Mouse (Mus musculus): ENCODE results near the gene Usp21. TPM values are rescaled to one million over a fixed set of nuclear protein-coding genes. Genes with fewer than 3 reads are reported as not detected.
A peak's percentile ranks its signal among the peaks of the same experiment; 100 is the strongest.
"Not testable (repeated sequence)": the region's sequence is repeated elsewhere in the genome, so short reads cannot be mapped to it uniquely, and the experiment has no call there.

Gene Usp21
- polyA plus RNA-seq, 1 experiment from 2014 or later: 110 TPM

- Histone ChIP-seq H3K4me1 (replicated peaks; ENCODE audit: control insufficient read depth, insufficient read depth, low read length) (no peaks in the 10 kb centered on the region), H3K36me3 (ENCODE audit: control insufficient read depth, insufficient read depth, low read length) (no peaks in the 10 kb centered on the region), H3K27me3 (ENCODE audit: control insufficient read depth, insufficient read depth, low read length) (no peaks in the 10 kb centered on the region), H3K27ac (ENCODE audit: low read depth, low read length) (no peak overlapping the region), H3K9ac (ENCODE audit: low read length) (no peak overlapping the region), H3K4me3 (ENCODE audit: low read depth, low read length) (no peak overlapping the region), H3K4me2 (ENCODE audit: low read depth, low read length, severe bottlenecking) (no peak overlapping the region), H3K9me3 (ENCODE audit: control insufficient read depth, low read length) (no peaks in the 10 kb centered on the region)
- DNase-seq (ENCODE audit: low spot score) (no peak), ATAC-seq (replicated peaks; ENCODE audit: low FRiP score) (no peak)
Observed at GRCm38 (mm10) chr1:171321415-171321814, 33.6 kb upstream of the Usp21 start.

- ATAC-seq (replicated peaks; ENCODE audit: low FRiP score) (no peak), DNase-seq (ENCODE audit: low spot score) (no peak)
- Histone ChIP-seq H3K4me1 (replicated peaks; ENCODE audit: control insufficient read depth, insufficient read depth, low read length) (no peaks in the 10 kb centered on the region), H3K27ac (ENCODE audit: low read depth, low read length) (no peak overlapping the region), H3K9me3 (ENCODE audit: control insufficient read depth, low read length) (no peaks in the 10 kb centered on the region), H3K36me3 (ENCODE audit: control insufficient read depth, insufficient read depth, low read length) (no peaks in the 10 kb centered on the region), H3K4me3 (ENCODE audit: low read depth, low read length) (no peak overlapping the region), H3K27me3 (ENCODE audit: control insufficient read depth, insufficient read depth, low read length) (no peaks in the 10 kb centered on the region), H3K9ac (ENCODE audit: low read length) (0 out of 2 replicates have a peak overlapping the region, but pooled peaks have one; percentile 0), H3K4me2 (ENCODE audit: low read depth, low read length, severe bottlenecking) (no peak overlapping the region)
- WGBS: 14% methylated on average over 5 of the region's 5 CpGs
Observed at GRCm38 (mm10) chr1:171320151-171320550, 32.4 kb upstream of the Usp21 start.

- no peaks in the 10 kb centered on the region for H3K9me3 ChIP-seq (ENCODE audit: control insufficient read depth, low read length)
- H3K4me3 ChIP-seq (ENCODE audit: low read depth, low read length): no peak overlapping the region
- DNase-seq (ENCODE audit: low spot score) (no peak), ATAC-seq (replicated peaks; ENCODE audit: low FRiP score) (no peak)
- WGBS: 10% methylated on average over 7 of the region's 7 CpGs
- no peaks in the 10 kb centered on the region for H3K36me3 ChIP-seq (ENCODE audit: control insufficient read depth, insufficient read depth, low read length)
- 0 out of 2 replicates have a peak overlapping the region, but pooled peaks have one; percentile 0 for H3K9ac ChIP-seq (ENCODE audit: low read length)
- H3K4me1 ChIP-seq (replicated peaks; ENCODE audit: control insufficient read depth, insufficient read depth, low read length): no peaks in the 10 kb centered on the region
- H3K4me2 ChIP-seq (ENCODE audit: low read depth, low read length, severe bottlenecking): no peak overlapping the region
- H3K27ac ChIP-seq (ENCODE audit: low read depth, low read length): no peak overlapping the region
- no peaks in the 10 kb centered on the region for H3K27me3 ChIP-seq (ENCODE audit: control insufficient read depth, insufficient read depth, low read length)
Observed at GRCm38 (mm10) chr1:171319748-171320147, 32.0 kb upstream of the Usp21 start.

- H3K36me3 ChIP-seq (ENCODE audit: control insufficient read depth, insufficient read depth, low read length): no peaks in the 10 kb centered on the region
- no peaks in the 10 kb centered on the region for H3K9me3 ChIP-seq (ENCODE audit: control insufficient read depth, low read length)
- no peak overlapping the region for H3K4me3 ChIP-seq (ENCODE audit: low read depth, low read length)
- H3K9ac ChIP-seq (ENCODE audit: low read length): no peak overlapping the region
- WGBS: 71% methylated on average over 2 of the region's 2 CpGs
- no peaks in the 10 kb centered on the region for H3K27me3 ChIP-seq (ENCODE audit: control insufficient read depth, insufficient read depth, low read length)
- H3K27ac ChIP-seq (ENCODE audit: low read depth, low read length): no peak overlapping the region
- H3K4me2 ChIP-seq (ENCODE audit: low read depth, low read length, severe bottlenecking): no peak overlapping the region
- ATAC-seq (replicated peaks; ENCODE audit: low FRiP score) (no peak), DNase-seq (ENCODE audit: low spot score) (no peak)
- H3K4me1 ChIP-seq (replicated peaks; ENCODE audit: control insufficient read depth, insufficient read depth, low read length): no peaks in the 10 kb centered on the region
Observed at GRCm38 (mm10) chr1:171309321-171309720, 21.5 kb upstream of the Usp21 start.

- not testable (repeated sequence) for ATAC-seq (replicated peaks; ENCODE audit: low FRiP score); H3K4me2 ChIP-seq (ENCODE audit: low read depth, low read length, severe bottlenecking); H3K36me3 ChIP-seq (ENCODE audit: control insufficient read depth, insufficient read depth, low read length); H3K27me3 ChIP-seq (ENCODE audit: control insufficient read depth, insufficient read depth, low read length); H3K4me3 ChIP-seq (ENCODE audit: low read depth, low read length); H3K9ac ChIP-seq (ENCODE audit: low read length); H3K27ac ChIP-seq (ENCODE audit: low read depth, low read length); H3K9me3 ChIP-seq (ENCODE audit: control insufficient read depth, low read length); H3K4me1 ChIP-seq (replicated peaks; ENCODE audit: control insufficient read depth, insufficient read depth, low read length); DNase-seq (ENCODE audit: low spot score)
- 74% methylated on average over 5 of the region's 5 CpGs for WGBS
Observed at GRCm38 (mm10) chr1:171306157-171306556, 18.4 kb upstream of the Usp21 start.

GRCm38 (mm10) chr1:171298226-171298625 lies 10.4 kb upstream of the Usp21 start:
- Histone ChIP-seq H3K27ac (ENCODE audit: low read depth, low read length) (no peak overlapping the region), H3K9me3 (ENCODE audit: control insufficient read depth, low read length) (no peaks in the 10 kb centered on the region), H3K9ac (ENCODE audit: low read length) (no peak overlapping the region), H3K4me3 (ENCODE audit: low read depth, low read length) (no peak overlapping the region), H3K27me3 (ENCODE audit: control insufficient read depth, insufficient read depth, low read length) (peaks cover 3% of the 10 kb centered on the region; the same call in 1 of the 2 replicates), H3K36me3 (ENCODE audit: control insufficient read depth, insufficient read depth, low read length) (no peaks in the 10 kb centered on the region), H3K4me1 (replicated peaks; ENCODE audit: control insufficient read depth, insufficient read depth, low read length) (peaks cover 7% of the 10 kb centered on the region), H3K4me2 (ENCODE audit: low read depth, low read length, severe bottlenecking) (no peak overlapping the region)
- DNase-seq (ENCODE audit: low spot score): no peak
- no peak for ATAC-seq (replicated peaks; ENCODE audit: low FRiP score)
- 66% methylated on average over 3 of the region's 3 CpGs for WGBS

GRCm38 (mm10) chr1:171295063-171295402 lies 7.2 kb upstream of the Usp21 start:
- Histone ChIP-seq H3K27ac (ENCODE audit: low read depth, low read length) (peak overlapping the region; percentile 88; the same call in 1 of the 2 replicates), H3K9me3 (ENCODE audit: control insufficient read depth, low read length) (no peaks in the 10 kb centered on the region), H3K4me2 (ENCODE audit: low read depth, low read length, severe bottlenecking) (peak overlapping the region; percentile 53), H3K4me3 (ENCODE audit: low read depth, low read length) (peak overlapping the region; percentile 72), H3K9ac (ENCODE audit: low read length) (peak overlapping the region; percentile 94), H3K36me3 (ENCODE audit: control insufficient read depth, insufficient read depth, low read length) (no peaks in the 10 kb centered on the region), H3K27me3 (ENCODE audit: control insufficient read depth, insufficient read depth, low read length) (peaks cover 3% of the 10 kb centered on the region; the same call in 1 of the 2 replicates), H3K4me1 (replicated peaks; ENCODE audit: control insufficient read depth, insufficient read depth, low read length) (peaks cover 8% of the 10 kb centered on the region)
- ATAC-seq (replicated peaks; ENCODE audit: low FRiP score): peak; percentile 32
- WGBS: 18% methylated on average over 3 of the region's 3 CpGs
- no peak for DNase-seq (ENCODE audit: low spot score)

- DNase-seq (ENCODE audit: low spot score) (peak; percentile 84), ATAC-seq (replicated peaks; ENCODE audit: low FRiP score) (peak; percentile 80)
- under 1% methylated on average over 42 of the region's 42 CpGs for WGBS
Observed at GRCm38 (mm10) chr1:171294298-171295062, 6.7 kb upstream of the Usp21 start, which contains the start of gene Ufc1. Gene Ufc1 (minus strand): TSS chr1:171295024.

GRCm38 (mm10) chr1:171293906-171294297 lies 6.1 kb upstream of the Usp21 start:
- 58% methylated on average over 5 of the region's 5 CpGs for WGBS

More at GRCm38 (mm10) chr1:171294298-171295062, 6.7 kb upstream of the Usp21 start, which contains the start of gene Ufc1:
- Histone ChIP-seq H3K36me3 (ENCODE audit: control insufficient read depth, insufficient read depth, low read length) (no peaks in the 10 kb centered on the region), H3K27me3 (ENCODE audit: control insufficient read depth, insufficient read depth, low read length) (peaks cover 3% of the 10 kb centered on the region; the same call in 1 of the 2 replicates), H3K9me3 (ENCODE audit: control insufficient read depth, low read length) (no peaks in the 10 kb centered on the region), H3K4me2 (ENCODE audit: low read depth, low read length, severe bottlenecking) (peak within 1 kb of the TSS; percentile 53), H3K9ac (ENCODE audit: low read length) (peak within 1 kb of the TSS; percentile 94), H3K4me3 (ENCODE audit: low read depth, low read length) (peak within 1 kb of the TSS; percentile 72), H3K27ac (ENCODE audit: low read depth, low read length) (peak within 1 kb of the TSS; percentile 88), H3K4me1 (replicated peaks; ENCODE audit: control insufficient read depth, insufficient read depth, low read length) (peaks cover 8% of the 10 kb centered on the region)

More at GRCm38 (mm10) chr1:171293906-171294297, 6.1 kb upstream of the Usp21 start:
- H3K36me3 ChIP-seq (ENCODE audit: control insufficient read depth, insufficient read depth, low read length): no peaks in the 10 kb centered on the region
- peak overlapping the region; percentile 53 for H3K4me2 ChIP-seq (ENCODE audit: low read depth, low read length, severe bottlenecking)
- peak overlapping the region; percentile 88; the same call in 1 of the 2 replicates for H3K27ac ChIP-seq (ENCODE audit: low read depth, low read length)
- peak overlapping the region; percentile 94 for H3K9ac ChIP-seq (ENCODE audit: low read length)
- H3K4me3 ChIP-seq (ENCODE audit: low read depth, low read length): peak overlapping the region; percentile 72
- no peak for DNase-seq (ENCODE audit: low spot score)
- ATAC-seq (replicated peaks; ENCODE audit: low FRiP score): no peak
- peaks cover 8% of the 10 kb centered on the region for H3K4me1 ChIP-seq (replicated peaks; ENCODE audit: control insufficient read depth, insufficient read depth, low read length)
- H3K9me3 ChIP-seq (ENCODE audit: control insufficient read depth, low read length): no peaks in the 10 kb centered on the region
- H3K27me3 ChIP-seq (ENCODE audit: control insufficient read depth, insufficient read depth, low read length): peaks cover 3% of the 10 kb centered on the region; the same call in 1 of the 2 replicates
